Mouse (Mus musculus): ENCODE measurements at regions not wholly inside any gene's neighbourhood (a gene's known extent, or its start where the extent isn't known, plus 50 kb on each side); places are given as distances from the start of the nearest gene placed in this dataset.

GRCm38 (mm10) chr9:23674833-23675232 lies 423.0 kb upstream of the Npsr1 start:
- TF ChIP-seq GATA1 (IDR thresholded peaks at IDR 0.05; ENCODE audit: borderline replicate concordance, low read length): no peak
- no peak for TF ChIP-seq FLI1 (IDR thresholded peaks at IDR 0.05; ENCODE audit: low read length)
